Mouse (Mus musculus): ENCODE results near the gene Tenm4. TPM values are rescaled to one million over a fixed set of nuclear protein-coding genes. Genes with fewer than 3 reads are reported as not detected.

The Tenm4 gene
- total and polyA plus RNA-seq, 3 experiments: 0.03 to 0.26 (median 0.04) TPM

GRCm38 (mm10) chr7:96540458-96541096 lies 369.5 kb downstream of the Tenm4 start:
- TF ChIP-seq POLR2AphosphoS2 (IDR thresholded peaks at IDR 0.05; ENCODE audit: low read depth, low read length) (no peak), MAZ (IDR thresholded peaks at IDR 0.05; ENCODE audit: low read depth, low read length) (no peak), MAFK (IDR thresholded peaks at IDR 0.05; ENCODE audit: insufficient replicate concordance, low read length) (no peak), UBTF (IDR thresholded peaks at IDR 0.05; ENCODE audit: low read depth, low read length) (no peak), NRF1 (IDR thresholded peaks at IDR 0.05; ENCODE audit: low read depth, low read length) (no peak), NELFE (IDR thresholded peaks at IDR 0.05; ENCODE audit: low read depth, low read length) (no peak), CHD1 (IDR thresholded peaks at IDR 0.05; ENCODE audit: low read depth, low read length) (no peak), EP300 (IDR thresholded peaks at IDR 0.05; ENCODE audit: low read length) (no peak), CHD2 (IDR thresholded peaks at IDR 0.05; ENCODE audit: low read length) (no peak), ELF1 (IDR thresholded peaks at IDR 0.05; ENCODE audit: low read depth, low read length) (no peak), RCOR1 (conservative IDR thresholded peaks at IDR 0.05; ENCODE audit: low read depth, low read length) (no peak), PAX5 (IDR thresholded peaks at IDR 0.05; ENCODE audit: low read length) (no peak), HCFC1 (IDR thresholded peaks at IDR 0.05; ENCODE audit: low read depth, low read length) (no peak), TBP (conservative IDR thresholded peaks at IDR 0.05; ENCODE audit: low read depth, low read length) (no peak), MEF2A (IDR thresholded peaks at IDR 0.05; ENCODE audit: borderline replicate concordance, low read depth, low read length) (no peak), MXI1 (IDR thresholded peaks at IDR 0.05; ENCODE audit: low read depth, low read length) (no peak), CTCF (conservative IDR thresholded peaks at IDR 0.05 in 1 of 2, IDR thresholded peaks at IDR 0.05 in 1 of 2; ENCODE audit: low read depth in 2 of 2, low read length in 2 of 2) (no peak), KAT2A (IDR thresholded peaks at IDR 0.05; ENCODE audit: insufficient replicate concordance, low read length) (no peak)
- Histone ChIP-seq H3K9me3 (replicated peaks; ENCODE audit: low read length) (peaks cover 12% of the 10 kb centered on the region), H3K79me2 (replicated peaks; ENCODE audit: control insufficient read depth, extremely low read depth, insufficient read depth, poor library complexity, severe bottlenecking) (no peaks in the 10 kb centered on the region), H3K4me2 (ENCODE audit: insufficient read depth, low read depth, poor library complexity, severe bottlenecking) (no peak overlapping the region), H3K27ac (ENCODE audit: insufficient read depth, low read depth) (no peak overlapping the region), H3K4me3 (replicated peaks in 1 of 3; ENCODE audit: low read depth in 2 of 3, low read length in 2 of 3, poor library complexity in 1 of 3) (no peak overlapping the region), H3K9ac (ENCODE audit: insufficient read depth, low read depth) (no peak overlapping the region), H3K36me3 (replicated peaks in 1 of 2; ENCODE audit: control insufficient read depth in 1 of 2, insufficient read depth in 1 of 2, low read length in 1 of 2) (no peaks in the 10 kb centered on the region), H3K4me1 (ENCODE audit: control insufficient read depth in 1 of 2, insufficient read depth in 2 of 2) (peaks cover 0 to 18% of the 10 kb centered on the region in 2 experiments; a peak in 2 of 4 replicates), H3K27me3 (replicated peaks) (no peaks in the 10 kb centered on the region)
- dilution Hi-C loops (cut with MboI; ENCODE audit: extremely low pct_ligation_motif_present, extremely low pct_unique_long_range_greater_than_20kb, low sequenced_read_pairs): no loop called here
- in situ Hi-C loops (cut with MboI; ENCODE audit: low pct_ligation_motif_present, low pct_unique_long_range_greater_than_20kb, low sequenced_read_pairs): no loop called here
- no peak for DNase-seq (ENCODE audit: extremely low read depth)

GRCm38 (mm10) chr7:96545979-96546378 lies 374.9 kb downstream of the Tenm4 start:
- in situ Hi-C loops (cut with MboI; ENCODE audit: low pct_ligation_motif_present, low pct_unique_long_range_greater_than_20kb, low sequenced_read_pairs) (no loop called here), dilution Hi-C loops (cut with MboI; ENCODE audit: extremely low pct_ligation_motif_present, extremely low pct_unique_long_range_greater_than_20kb, low sequenced_read_pairs) (no loop called here)
- no peaks in the 10 kb centered on the region for H3K27me3 ChIP-seq (replicated peaks)

More at GRCm38 (mm10) chr7:96545979-96546378, 374.9 kb downstream of the Tenm4 start:
- no peak overlapping the region for H3K4me2 ChIP-seq (ENCODE audit: insufficient read depth, low read depth, poor library complexity, severe bottlenecking)
- H3K4me1 ChIP-seq (ENCODE audit: control insufficient read depth in 1 of 2, insufficient read depth in 2 of 2): no peaks in the 10 kb centered on the region
- no peak for DNase-seq (ENCODE audit: extremely low read depth)
- H3K9me3 ChIP-seq (replicated peaks; ENCODE audit: low read length): no peaks in the 10 kb centered on the region
- no peak overlapping the region for H3K9ac ChIP-seq (ENCODE audit: insufficient read depth, low read depth)
- H3K36me3 ChIP-seq (replicated peaks in 1 of 2; ENCODE audit: control insufficient read depth in 1 of 2, insufficient read depth in 1 of 2, low read length in 1 of 2): no peaks in the 10 kb centered on the region
- H3K79me2 ChIP-seq (replicated peaks; ENCODE audit: control insufficient read depth, extremely low read depth, insufficient read depth, poor library complexity, severe bottlenecking): no peaks in the 10 kb centered on the region
- H3K4me3 ChIP-seq (replicated peaks in 1 of 3; ENCODE audit: low read depth in 2 of 3, low read length in 2 of 3, poor library complexity in 1 of 3): no peak overlapping the region
- TF ChIP-seq JUND (conservative IDR thresholded peaks at IDR 0.05; ENCODE audit: low read depth, low read length) (no peak), GABPA (IDR thresholded peaks at IDR 0.05; ENCODE audit: insufficient replicate concordance, low read depth, low read length) (no peak), CHD2 (IDR thresholded peaks at IDR 0.05; ENCODE audit: low read length) (no peak), ZC3H11A (IDR thresholded peaks at IDR 0.05; ENCODE audit: low read depth, low read length) (no peak)
- H3K27ac ChIP-seq (ENCODE audit: insufficient read depth, low read depth): no peak overlapping the region

Measured in CH12.LX (cell line).